ENCODE assay signal across 8 mouse cellular contexts in genomic region chr8:45874945-45875626, GRCm38 (mm10). TPM values are rescaled to one million over a fixed set of nuclear protein-coding genes. Genes with fewer than 3 reads are reported as not detected.
DNase-seq lines count a peak whose midpoint lies in the region; ATAC-seq lines count a peak whose summit lies in the region.

No protein-coding gene starts in this region.

- no peak overlapping the region for H3K4me2 ChIP-seq in embryonic facial prominence, embryonic 11.5 days (ENCODE audit: low read depth, low read length)
- no peak overlapping the region for H3K4me2 ChIP-seq in intestine, embryonic 14.5 days (ENCODE audit: low read length)

- no peaks in the 10 kb centered on the region for H3K4me1 ChIP-seq in embryonic facial prominence, embryonic 11.5 days (ENCODE audit: control insufficient read depth, insufficient read depth, low read length)
- 0 out of 2 replicates have a peak, but pooled peaks cover 12% of the 10 kb centered on the region for H3K4me1 ChIP-seq in intestine, embryonic 14.5 days (replicated peaks; ENCODE audit: control insufficient read depth, insufficient read depth, low read length)

- peak; percentile 38 to 67 for DNase-seq in adrenal gland, postnatal 4 days (ENCODE audit: low spot score in 2 of 2)
- peak; percentile 45 for DNase-seq in embryonic facial prominence, embryonic 11.5 days (ENCODE audit: low spot score)
- DNase-seq in gonadal fat pad, adult 2 months (ENCODE audit: low read depth): peak; percentile 98
- DNase-seq in intestine, embryonic 14.5 days (ENCODE audit: low spot score): peak; percentile 63
- peak; percentile 47 for DNase-seq in left cerebral cortex, adult 11 months (ENCODE audit: low spot score)
- DNase-seq in skeletal muscle tissue, adult 2 months (ENCODE audit: low read depth, low spot score): peak; percentile 81
- no peak for DNase-seq in thymus, postnatal 36 days

- H3K27ac ChIP-seq in embryonic facial prominence, embryonic 11.5 days (replicated peaks; ENCODE audit: low read depth, low read length): peak overlapping the region; percentile 13; the same call in 1 of the 2 replicates
- H3K27ac ChIP-seq in intestine, embryonic 14.5 days (ENCODE audit: low read depth): peak overlapping the region; percentile 52

- 0 out of 2 replicates have a peak, but pooled peaks have one; percentile 44 for ATAC-seq in embryonic facial prominence, embryonic 11.5 days (replicated peaks; ENCODE audit: insufficient number of reproducible peaks, low FRiP score, low TSS enrichment, low read depth)
- no peak for ATAC-seq in intestine, embryonic 14.5 days (replicated peaks; ENCODE audit: low FRiP score, low TSS enrichment, low read depth)
- ATAC-seq in megakaryocyte progenitor cell, adult 5-6 weeks (replicated peaks; ENCODE audit: poor library complexity): 0 out of 2 replicates have a peak, but pooled peaks have one; percentile 37

- H3K4me3 ChIP-seq in embryonic facial prominence, embryonic 11.5 days (ENCODE audit: low read depth, low read length): no peak overlapping the region
- H3K4me3 ChIP-seq in intestine, embryonic 14.5 days (ENCODE audit: low read depth, low read length): no peak overlapping the region

- no peaks in the 10 kb centered on the region for H3K36me3 ChIP-seq in embryonic facial prominence, embryonic 11.5 days (replicated peaks; ENCODE audit: control insufficient read depth, insufficient read depth, low read depth, low read length)
- no peaks in the 10 kb centered on the region for H3K36me3 ChIP-seq in intestine, embryonic 14.5 days (ENCODE audit: control insufficient read depth, insufficient read depth, low read length)

- WGBS in embryonic facial prominence, embryonic 11.5 days: 36% methylated on average over 10 of the region's 10 CpGs
- 44% methylated on average over 10 of the region's 10 CpGs for WGBS in intestine, embryonic 14.5 days

- H3K9me3 ChIP-seq in embryonic facial prominence, embryonic 11.5 days (replicated peaks; ENCODE audit: control insufficient read depth, low read length): no peaks in the 10 kb centered on the region
- H3K9me3 ChIP-seq in intestine, embryonic 14.5 days (ENCODE audit: control insufficient read depth, low read length): no peaks in the 10 kb centered on the region

- peak overlapping the region; percentile 22 for H3K9ac ChIP-seq in embryonic facial prominence, embryonic 11.5 days (replicated peaks; ENCODE audit: low read length)
- no peak overlapping the region for H3K9ac ChIP-seq in intestine, embryonic 14.5 days (ENCODE audit: low read length)

- H3K27me3 ChIP-seq in embryonic facial prominence, embryonic 11.5 days (ENCODE audit: control insufficient read depth, insufficient read depth, low read length): no peaks in the 10 kb centered on the region
- H3K27me3 ChIP-seq in intestine, embryonic 14.5 days (replicated peaks; ENCODE audit: control insufficient read depth, insufficient read depth, low read length): no peaks in the 10 kb centered on the region

RNA-seq across cellular contexts. Expression of gene Pdlim3, which starts 10.2 kb away (rescaled TPM):
- 10 to 100 TPM; 11.0 to 23.2 TPM for total RNA-seq in adrenal gland, postnatal 4 days (2021)
- polyA plus RNA-seq in embryonic facial prominence, embryonic 11.5 days (2014; fragmentation: Nextera tagmentation; extraction: Ambion mirVana): 13.5 and 13.9 TPM in 2 replicates
- 49.0 and 49.3 TPM in 2 replicates for polyA plus RNA-seq in gonadal fat pad, adult 2 months (2012; rRNA removed)
- 90.3 and 103 TPM in 2 replicates for polyA plus RNA-seq in intestine, embryonic 14.5 days (2014; fragmentation: Nextera tagmentation; extraction: Ambion mirVana)
- not detected in 2 replicates for total RNA-seq in megakaryocyte progenitor cell, adult 5-6 weeks (2015)
- total RNA-seq in megakaryocyte progenitor cell, adult 5-6 weeks (2017): not detected in 2 replicates

RNA-seq across cellular contexts. Expression of gene Ccdc110, which starts 59.3 kb away (rescaled TPM):
- total RNA-seq in adrenal gland, postnatal 4 days (2021): not detected
- polyA plus RNA-seq in embryonic facial prominence, embryonic 11.5 days (2014; fragmentation: Nextera tagmentation; extraction: Ambion mirVana): 0.13 TPM in 1 of 2 replicates, not detected in the other
- 0.04 and 0.16 TPM in 2 replicates for polyA plus RNA-seq in gonadal fat pad, adult 2 months (2012; rRNA removed)
- not detected in 2 replicates for polyA plus RNA-seq in intestine, embryonic 14.5 days (2014; fragmentation: Nextera tagmentation; extraction: Ambion mirVana)
- not detected in 2 replicates for total RNA-seq in megakaryocyte progenitor cell, adult 5-6 weeks (2015)
- total RNA-seq in megakaryocyte progenitor cell, adult 5-6 weeks (2017): not detected in 2 replicates

Comparison
In these comparisons a context has a peak if more than half of its experiments do, and no peak if none do; other contexts are left out.
1. DNase-seq: peak in adrenal gland, postnatal 4 days (2 of 2), embryonic facial prominence, embryonic 11.5 days (single experiment), gonadal fat pad, adult 2 months (single experiment), intestine, embryonic 14.5 days (single experiment), left cerebral cortex, adult 11 months (single experiment) and skeletal muscle tissue, adult 2 months (single experiment); none in thymus, postnatal 36 days (0 of 2).